In genomic region chr5:8896198-8896597, GRCm38 (mm10) we compare ENCODE assay signal across 15 mouse cellular contexts. TPM values are rescaled to one million over a fixed set of nuclear protein-coding genes. Genes with fewer than 3 reads are reported as not detected.
DNase-seq lines count a peak whose midpoint lies in the region; ATAC-seq and TF ChIP-seq lines count a peak whose summit lies in the region.
"Had no signal": no experiment of that assay in that cellular context is flagged by ENCODE, and none has a peak within 500 bp of the region (broad histone marks: within the 10 kb centered on the region; RNA-seq: fewer than 3 reads in every experiment).

No protein-coding gene starts in this region.

- no peak for TF ChIP-seq CTCF in lung, postnatal 0 days (IDR thresholded peaks at IDR 0.05)

- H3K36me3 ChIP-seq in lung, postnatal 0 days (ENCODE audit: insufficient read depth, low read length) = no peaks in the 10 kb centered on the region
- no peaks in the 10 kb centered on the region for H3K36me3 ChIP-seq in embryonic facial prominence, embryonic 14.5 days (ENCODE audit: control insufficient read depth, insufficient read depth, low read length)
- H3K36me3 ChIP-seq: embryonic facial prominence, embryonic 15.5 days; heart, embryonic 13.5 days; hindbrain, embryonic 10.5 days; neural tube, embryonic 12.5 days had no signal

- no peaks in the 10 kb centered on the region for H3K4me1 ChIP-seq in lung, postnatal 0 days (ENCODE audit: insufficient read depth, low read depth, low read length)
- 0 out of 2 replicates have a peak, but pooled peaks cover 6% of the 10 kb centered on the region for H3K4me1 ChIP-seq in embryonic facial prominence, embryonic 14.5 days (ENCODE audit: control insufficient read depth, insufficient read depth, low read length)
- H3K4me1 ChIP-seq: embryonic facial prominence, embryonic 15.5 days had no signal

- WGBS in lung, postnatal 0 days = 67% methylated on average over 1 of the region's 1 CpGs
- WGBS in embryonic facial prominence, embryonic 14.5 days = 72% methylated on average over 1 of the region's 1 CpGs

- no peak overlapping the region for H3K27ac ChIP-seq in lung, postnatal 0 days (ENCODE audit: low read length)
- no peak overlapping the region for H3K27ac ChIP-seq in embryonic facial prominence, embryonic 14.5 days (replicated peaks; ENCODE audit: low read depth, low read length)
- H3K27ac ChIP-seq: embryonic facial prominence, embryonic 15.5 days; heart, embryonic 13.5 days; hindbrain, embryonic 10.5 days; neural tube, embryonic 12.5 days had no signal

- peaks cover 4% of the 10 kb centered on the region; the same call in 1 of the 2 replicates for H3K27me3 ChIP-seq in lung, postnatal 0 days (replicated peaks; ENCODE audit: insufficient read depth, low read length)
- H3K27me3 ChIP-seq in embryonic facial prominence, embryonic 14.5 days (replicated peaks; ENCODE audit: control insufficient read depth, insufficient read depth, low read length) = peaks cover 24% of the 10 kb centered on the region

- no peaks in the 10 kb centered on the region for H3K9me3 ChIP-seq in lung, postnatal 0 days (ENCODE audit: low read length)
- no peaks in the 10 kb centered on the region for H3K9me3 ChIP-seq in embryonic facial prominence, embryonic 14.5 days (ENCODE audit: control insufficient read depth, low read length)
- H3K9me3 ChIP-seq: embryonic facial prominence, embryonic 15.5 days; heart, embryonic 13.5 days; neural tube, embryonic 12.5 days had no signal

- peak; percentile 6 for DNase-seq in lung, postnatal 0 days (ENCODE audit: low spot score)
- no peak for DNase-seq in lung, postnatal 14 days
- DNase-seq in NIH3T3 (ENCODE audit: low read depth) = peak; percentile 39
- DNase-seq in embryonic facial prominence, embryonic 14.5 days (ENCODE audit: low spot score) = peak; percentile 20
- no peak for DNase-seq in left cerebral cortex, adult 9 months (ENCODE audit: low spot score in 2 of 2)
- DNase-seq in right cerebral cortex, postnatal 4 days = no peak
- no peak for DNase-seq in spleen, postnatal 36 days (ENCODE audit: low spot score in 2 of 2)
- DNase-seq: adrenal gland, postnatal 14 days; cerebellum, postnatal 14 days; lung, adult 2 months had no signal

- no peak overlapping the region for H3K9ac ChIP-seq in lung, postnatal 0 days (replicated peaks; ENCODE audit: low read depth)
- H3K9ac ChIP-seq in embryonic facial prominence, embryonic 14.5 days (ENCODE audit: low read depth, low read length) = no peak overlapping the region
- H3K9ac ChIP-seq: embryonic facial prominence, embryonic 15.5 days; heart, embryonic 13.5 days; neural tube, embryonic 12.5 days had no signal

- H3K4me3 ChIP-seq in lung, postnatal 0 days (ENCODE audit: low read depth, low read length) = no peak overlapping the region
- no peak overlapping the region for H3K4me3 ChIP-seq in embryonic facial prominence, embryonic 14.5 days (ENCODE audit: low read depth, low read length)
- H3K4me3 ChIP-seq: embryonic facial prominence, embryonic 15.5 days; heart, embryonic 13.5 days; hindbrain, embryonic 10.5 days; neural tube, embryonic 12.5 days had no signal

- no peak for ATAC-seq in lung, postnatal 0 days
- ATAC-seq in embryonic facial prominence, embryonic 14.5 days (ENCODE audit: low read depth) = no peak
- ATAC-seq: forebrain, embryonic 14.5 days had no signal

- TF ChIP-seq EP300 in lung, postnatal 0 days (IDR thresholded peaks at IDR 0.05) = no peak

- no peak overlapping the region for H3K4me2 ChIP-seq in lung, postnatal 0 days (replicated peaks; ENCODE audit: low read depth, low read length)
- H3K4me2 ChIP-seq in embryonic facial prominence, embryonic 14.5 days (ENCODE audit: low read depth, low read length) = no peak overlapping the region
- H3K4me2 ChIP-seq: embryonic facial prominence, embryonic 15.5 days; heart, embryonic 13.5 days; neural tube, embryonic 12.5 days had no signal

RNA-seq across cellular contexts. Expression of gene Abcb4, which starts 2.7 kb away (rescaled TPM):
- 0.12 and 0.47 TPM in 2 replicates for polyA plus RNA-seq in lung, postnatal 0 days (2015; fragmentation: Nextera tagmentation; extraction: Ambion mirVana)
- polyA plus RNA-seq in embryonic facial prominence, embryonic 14.5 days (2014; fragmentation: Nextera tagmentation; extraction: Ambion mirVana) = 0.47 and 0.60 TPM in 2 replicates

Comparison
In these comparisons a context has a peak if more than half of its experiments do, and no peak if none do; other contexts are left out.
1. DNase-seq: peak in lung, postnatal 0 days (single experiment), NIH3T3 (single experiment) and embryonic facial prominence, embryonic 14.5 days (single experiment); none in lung, postnatal 14 days (single experiment), left cerebral cortex, adult 9 months (0 of 2), right cerebral cortex, postnatal 4 days (single experiment) and spleen, postnatal 36 days (0 of 2).